Comparison of ENCODE assay signal across 11 mouse cellular contexts in genomic region chr11:33204329-33204705, GRCm38 (mm10). TPM values are rescaled to one million over a fixed set of nuclear protein-coding genes. Genes with fewer than 3 reads are reported as not detected.
DNase-seq lines count a peak whose midpoint lies in the region; ATAC-seq and TF ChIP-seq lines count a peak whose summit lies in the region.
"Had no signal": no experiment of that assay in that cellular context is flagged by ENCODE, and none has a peak within 500 bp of the region (broad histone marks: within the 10 kb centered on the region; RNA-seq: fewer than 3 reads in every experiment).

No protein-coding gene starts in this region.

- no peak for ATAC-seq in forebrain, embryonic 14.5 days
- ATAC-seq in limb, embryonic 13.5 days (ENCODE audit: low FRiP score, low read depth) = no peak

- H3K27me3 ChIP-seq in heart, embryonic 10.5 days (ENCODE audit: insufficient read depth, poor library complexity, severe bottlenecking) = peaks cover 96% of the 10 kb centered on the region
- peaks cover 73% of the 10 kb centered on the region for H3K27me3 ChIP-seq in forebrain, embryonic 14.5 days (replicated peaks; ENCODE audit: control insufficient read depth, insufficient read depth, low read length)
- H3K27me3 ChIP-seq in limb, embryonic 13.5 days = peaks cover 95% of the 10 kb centered on the region

- peak overlapping the region; percentile 50; the same call in 1 of the 2 replicates for H3K4me3 ChIP-seq in heart, embryonic 10.5 days
- peak overlapping the region; percentile 29 for H3K4me3 ChIP-seq in forebrain, embryonic 14.5 days (ENCODE audit: low read depth, low read length)
- H3K4me3 ChIP-seq in limb, embryonic 13.5 days = peak overlapping the region; percentile 39; the same call in 1 of the 2 replicates
- no peak overlapping the region for H3K4me3 ChIP-seq in layer of hippocampus, adult 2 months
- H3K4me3 ChIP-seq: megakaryocyte, embryonic 14.5 days had no signal

- H3K4me1 ChIP-seq in heart, embryonic 10.5 days = peaks cover 25% of the 10 kb centered on the region
- H3K4me1 ChIP-seq in forebrain, embryonic 14.5 days (ENCODE audit: control insufficient read depth, insufficient read depth, low read length) = peaks cover 17% of the 10 kb centered on the region
- H3K4me1 ChIP-seq in limb, embryonic 13.5 days = peaks cover 43% of the 10 kb centered on the region

- H3K4me2 ChIP-seq in forebrain, embryonic 14.5 days (ENCODE audit: low read length) = peak overlapping the region; percentile 52
- H3K4me2 ChIP-seq in limb, embryonic 13.5 days (replicated peaks) = peak overlapping the region; percentile 64; the same call in 1 of the 2 replicates

- H3K9ac ChIP-seq in forebrain, embryonic 14.5 days (ENCODE audit: low read length) = no peak overlapping the region
- no peak overlapping the region for H3K9ac ChIP-seq in limb, embryonic 13.5 days

- no peaks in the 10 kb centered on the region for H3K36me3 ChIP-seq in heart, embryonic 10.5 days
- H3K36me3 ChIP-seq in forebrain, embryonic 14.5 days (ENCODE audit: control insufficient read depth, insufficient read depth, low read length) = no peaks in the 10 kb centered on the region
- no peaks in the 10 kb centered on the region for H3K36me3 ChIP-seq in limb, embryonic 13.5 days

- DNase-seq in heart, embryonic 10.5 days (ENCODE audit: low spot score) = no peak
- no peak for DNase-seq in heart, adult 8-10 months (ENCODE audit: low spot score)
- peak; percentile 36 for DNase-seq in cerebellum, adult 8-10 months
- DNase-seq in forebrain, embryonic 14.5 days (ENCODE audit: low spot score) = peak; percentile 30
- DNase-seq in spleen, postnatal 4 days (ENCODE audit: low spot score in 2 of 2) = no peak
- no peak for DNase-seq in thymus, postnatal 4 days
- no peak for DNase-seq in layer of hippocampus, adult 2 months (ENCODE audit: low spot score in 2 of 2)

- no peaks in the 10 kb centered on the region for H3K9me3 ChIP-seq in heart, embryonic 10.5 days
- no peaks in the 10 kb centered on the region for H3K9me3 ChIP-seq in forebrain, embryonic 14.5 days (replicated peaks; ENCODE audit: control insufficient read depth, low read length)
- no peaks in the 10 kb centered on the region for H3K9me3 ChIP-seq in limb, embryonic 13.5 days

- 2% methylated on average over 18 of the region's 18 CpGs for WGBS in heart, embryonic 10.5 days
- WGBS in forebrain, embryonic 14.5 days = 1% methylated on average over 18 of the region's 18 CpGs
- WGBS in limb, embryonic 13.5 days = 2% methylated on average over 18 of the region's 18 CpGs

- H3K27ac ChIP-seq in heart, embryonic 10.5 days = no peak overlapping the region
- H3K27ac ChIP-seq in forebrain, embryonic 14.5 days (ENCODE audit: low read depth, low read length) = no peak overlapping the region
- no peak overlapping the region for H3K27ac ChIP-seq in limb, embryonic 13.5 days
- no peak overlapping the region for H3K27ac ChIP-seq in layer of hippocampus, adult 2 months

- no peak for TF ChIP-seq CTCF in layer of hippocampus, adult 2 months (conservative IDR thresholded peaks at IDR 0.05)

RNA-seq across cellular contexts. Expression of gene Tlx3, which starts 0.9 kb away (rescaled TPM):
- 0.28 TPM in 1 of 2 replicates, not detected in the other for polyA plus RNA-seq in heart, embryonic 10.5 days (2016; fragmentation: Nextera tagmentation; extraction: Ambion mirVana)
- total RNA-seq in heart, adult 8-10 months (2022) = not detected
- not detected in 2 replicates for polyA plus RNA-seq in forebrain, embryonic 14.5 days (2014; fragmentation: Nextera tagmentation; extraction: Ambion mirVana)
- polyA plus RNA-seq in limb, embryonic 13.5 days (2015; fragmentation: Nextera tagmentation; extraction: Ambion mirVana) = not detected in 2 replicates
- total RNA-seq in layer of hippocampus, adult 2 months (2021) = not detected
- total RNA-seq: left cerebral cortex, postnatal 36 days had no signal
- polyA plus RNA-seq: small intestine, adult 2 months had no signal

RNA-seq across cellular contexts. Expression of gene Npm1, which starts 41.3 kb away (rescaled TPM):
- polyA plus RNA-seq in heart, embryonic 10.5 days (2016; fragmentation: Nextera tagmentation; extraction: Ambion mirVana) = 705 and 1,033 TPM in 2 replicates
- 100 to 1,000 TPM; 139 to 175 (median 148) TPM for total RNA-seq in heart, adult 8-10 months (2022)
- polyA plus RNA-seq in forebrain, embryonic 14.5 days (2014; fragmentation: Nextera tagmentation; extraction: Ambion mirVana) = 506 and 646 TPM in 2 replicates
- polyA plus RNA-seq in limb, embryonic 13.5 days (2015; fragmentation: Nextera tagmentation; extraction: Ambion mirVana) = 1,176 and 1,233 TPM in 2 replicates
- total RNA-seq in layer of hippocampus, adult 2 months (2021) = 100 to 1,000 TPM; 183 to 184 TPM

RNA-seq across cellular contexts. Expression of gene Fgf18, which starts 57.1 kb away (rescaled TPM):
- polyA plus RNA-seq in heart, embryonic 10.5 days (2016; fragmentation: Nextera tagmentation; extraction: Ambion mirVana) = 1.1 and 2.6 TPM in 2 replicates
- total RNA-seq in heart, adult 8-10 months (2022) = 1 to 10 TPM; 3.0 to 5.6 (median 4.9) TPM
- 3.9 and 4.8 TPM in 2 replicates for polyA plus RNA-seq in forebrain, embryonic 14.5 days (2014; fragmentation: Nextera tagmentation; extraction: Ambion mirVana)
- polyA plus RNA-seq in limb, embryonic 13.5 days (2015; fragmentation: Nextera tagmentation; extraction: Ambion mirVana) = 17.0 and 18.8 TPM in 2 replicates
- 1 to 10 TPM; 4.1 TPM for total RNA-seq in layer of hippocampus, adult 2 months (2021)
- polyA plus RNA-seq: small intestine, adult 2 months had no signal

Comparison
In these comparisons a context has a peak if more than half of its experiments do, and no peak if none do; other contexts are left out.
1. DNase-seq: peak in cerebellum, adult 8-10 months (single experiment) and forebrain, embryonic 14.5 days (single experiment); none in heart, embryonic 10.5 days (single experiment), heart, adult 8-10 months (single experiment), spleen, postnatal 4 days (0 of 2), thymus, postnatal 4 days (single experiment) and layer of hippocampus, adult 2 months (0 of 2).